Mouse (Mus musculus) left cerebral cortex, adult 18-20 months (tissue): ENCODE measurements around the gene Mapkap1. TPM values are rescaled to one million over a fixed set of nuclear protein-coding genes. Genes with fewer than 3 reads are reported as not detected.

ENCODE experiments used
- DNase-seq, 2 experiments: peaks; one replicate each; pipeline ENCODE4 v3.0.0; 2021 to 2022; ENCODE audit warnings: low spot score in 2 of 2, mixed read lengths in 1 of 2
- total RNA-seq, 2 experiments: library from RNA; stranded (reverse); gene quantifications; 2 replicates each; pipeline ENCODE4 v1.2.3; 2021

The Mapkap1 gene
- total RNA-seq, 2 experiments from 2014 or later: 69.0 to 72.0 TPM

GRCm38 (mm10) chr2:34671385-34672026 lies 264.9 kb downstream of the Mapkap1 start:
- DNase-seq: peak; percentile 42 to 44

GRCm38 (mm10) chr2:34673846-34674245 lies 267.3 kb downstream of the Mapkap1 start:
- no peak for DNase-seq

Other genes starting within 250 kb of the Mapkap1 start
- gene Pbx3, start 33.6 kb upstream of the Mapkap1 start, total RNA-seq: 10 to 100 TPM; 15.7 to 18.2 TPM